Mouse (Mus musculus) adipocyte (in vitro differentiated cells): ENCODE data around the gene Dennd4a.
"Not testable (repeated sequence)": the region's sequence is repeated elsewhere in the genome, so short reads cannot be mapped to it uniquely, and the experiment has no call there.

Source experiments
- DNase-seq: peaks from one replicate; pipeline ENCODE4 v3.0.0-alpha.2; 2016; ENCODE audit warnings: low spot score

The Dennd4a gene

DNA sequence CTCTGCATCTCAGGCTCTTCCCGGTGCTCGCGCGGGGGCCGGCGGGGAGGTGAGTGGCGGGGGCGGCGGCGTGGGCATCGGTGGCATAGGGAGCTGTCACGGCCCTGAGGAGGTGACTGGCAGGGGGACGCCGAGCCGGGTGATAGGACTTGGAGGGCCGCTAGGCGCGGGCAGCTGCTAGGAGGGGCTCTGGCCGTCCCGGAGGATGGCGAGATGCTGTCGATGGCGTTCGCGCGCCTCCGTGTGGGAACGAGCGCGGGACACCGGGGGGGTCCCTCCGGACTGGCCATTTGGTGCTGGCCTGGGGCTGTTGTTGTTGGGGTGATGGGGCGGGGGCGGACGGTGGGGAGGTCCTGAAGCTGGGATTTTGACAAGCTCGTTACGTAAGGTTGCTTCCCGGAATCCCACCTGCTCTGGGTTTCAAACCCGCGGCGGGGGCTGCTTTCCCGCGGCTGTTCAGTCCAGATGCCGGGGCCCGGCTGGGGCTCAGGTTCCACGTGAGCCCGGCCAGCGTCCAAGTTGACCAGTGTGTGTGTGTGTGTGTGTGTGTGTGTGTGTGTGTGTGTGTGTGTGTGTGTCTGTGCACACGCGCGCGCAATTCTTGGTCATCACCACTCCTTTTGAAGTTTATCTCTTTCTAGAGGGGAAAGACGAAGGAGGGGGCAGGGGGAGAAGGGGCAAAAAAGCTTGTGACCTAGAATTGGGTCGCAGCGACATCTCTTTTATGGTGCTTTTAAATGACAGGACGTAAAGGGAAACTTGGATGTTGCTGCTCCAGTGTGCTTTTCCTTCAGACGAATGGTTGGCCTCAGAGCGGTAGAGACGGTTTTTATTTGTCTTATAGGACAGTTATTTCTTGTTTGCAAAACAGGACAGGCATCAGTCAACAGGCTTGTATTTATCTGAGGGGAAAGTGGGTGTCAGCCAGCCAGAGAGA lies 666 bp downstream of the Dennd4a start:
- DNase-seq: peak; percentile 50

DNA sequence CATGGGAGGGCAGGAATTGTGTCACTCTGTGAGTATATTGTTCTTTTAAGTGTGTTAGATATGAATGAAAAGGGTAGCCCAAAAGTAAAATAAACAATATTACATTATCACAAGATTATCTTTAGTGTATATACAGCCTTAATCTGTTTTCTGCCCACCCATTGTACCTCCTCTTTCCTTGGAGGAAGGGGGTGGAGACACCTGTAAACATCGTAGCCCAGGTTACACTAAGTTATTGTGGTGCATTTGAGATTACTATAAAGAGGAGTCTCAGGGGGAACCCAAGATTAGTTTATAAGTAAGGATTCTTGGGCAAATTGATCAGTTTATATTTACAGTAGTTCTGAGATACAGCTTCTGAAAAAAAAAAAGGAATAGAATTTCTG lies 1.3 kb downstream of the Dennd4a start:
- no peak for DNase-seq

DNA sequence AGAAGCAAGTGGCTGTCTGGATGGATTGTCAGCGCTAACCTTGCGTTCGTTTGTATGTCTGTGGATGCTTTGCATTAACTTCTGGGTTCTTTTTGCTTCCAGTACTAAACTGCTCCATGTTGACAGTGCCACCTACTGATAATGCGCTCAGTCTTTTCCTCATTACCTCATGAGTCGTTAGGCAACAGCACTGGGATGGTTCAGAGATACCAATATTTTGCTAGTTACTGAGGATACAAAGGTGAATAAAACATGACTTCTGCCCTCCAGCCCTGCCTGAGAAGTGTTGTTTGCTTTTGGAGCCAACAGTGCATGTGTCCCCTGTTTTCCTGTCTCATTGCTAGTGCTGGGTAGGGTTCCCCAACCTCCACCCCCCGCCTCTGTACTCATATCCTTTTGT lies 3.1 kb downstream of the Dennd4a start:
- no peak for DNase-seq

DNA sequence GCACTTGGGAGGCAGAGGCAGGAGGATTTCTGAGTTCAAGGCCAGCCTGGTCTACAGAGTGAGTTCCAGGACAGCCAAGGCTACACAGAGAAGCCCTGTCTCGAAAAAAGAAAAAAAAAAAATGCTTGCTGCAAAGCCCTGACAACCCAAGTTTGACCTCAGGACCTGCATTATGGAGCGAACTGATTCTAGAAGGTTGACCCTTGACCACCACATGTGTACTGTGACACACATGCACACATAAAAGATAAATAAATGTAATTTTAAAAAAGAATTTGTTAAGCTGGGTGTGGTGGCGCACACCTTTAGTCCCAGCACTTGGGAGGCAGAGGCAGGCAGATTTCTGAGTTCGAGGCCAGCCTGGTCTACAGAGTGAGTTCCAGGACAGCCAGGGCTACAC lies 8.5 kb downstream of the Dennd4a start:
- DNase-seq: not testable (repeated sequence)

DNA sequence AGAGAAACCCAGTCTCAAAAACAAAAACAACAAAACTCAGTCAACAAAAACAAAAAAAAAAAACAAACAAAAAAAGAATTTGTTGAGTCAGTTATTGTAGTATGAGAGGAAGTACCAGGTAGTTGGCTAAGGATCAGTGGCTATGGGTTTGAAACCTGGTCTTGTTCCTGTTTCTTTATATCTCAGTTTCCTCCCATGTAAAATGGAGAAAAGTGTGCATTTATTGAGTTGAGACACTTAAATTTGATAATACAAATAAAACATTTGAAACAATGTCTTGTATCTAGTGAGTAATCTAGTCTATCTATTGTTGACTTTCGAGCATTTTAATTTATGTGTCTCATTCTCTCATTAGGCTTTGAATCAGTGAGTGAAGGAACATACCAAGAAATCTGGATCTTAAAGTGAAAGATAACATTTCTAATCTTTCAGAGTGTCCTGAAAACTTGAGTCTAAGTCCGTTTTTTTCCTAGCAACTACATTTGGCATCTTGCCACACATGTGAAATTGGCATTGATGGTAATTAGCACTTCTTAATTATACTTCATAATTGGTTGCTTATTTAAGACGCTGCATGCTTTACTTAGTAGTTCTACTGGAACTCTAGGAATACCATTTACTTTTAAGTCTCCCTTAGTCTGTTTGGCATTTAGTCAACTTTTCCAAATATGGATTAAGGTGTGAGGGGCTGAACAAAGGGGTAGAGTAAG lies 9.1 kb downstream of the Dennd4a start:
- DNase-seq: no peak

DNA sequence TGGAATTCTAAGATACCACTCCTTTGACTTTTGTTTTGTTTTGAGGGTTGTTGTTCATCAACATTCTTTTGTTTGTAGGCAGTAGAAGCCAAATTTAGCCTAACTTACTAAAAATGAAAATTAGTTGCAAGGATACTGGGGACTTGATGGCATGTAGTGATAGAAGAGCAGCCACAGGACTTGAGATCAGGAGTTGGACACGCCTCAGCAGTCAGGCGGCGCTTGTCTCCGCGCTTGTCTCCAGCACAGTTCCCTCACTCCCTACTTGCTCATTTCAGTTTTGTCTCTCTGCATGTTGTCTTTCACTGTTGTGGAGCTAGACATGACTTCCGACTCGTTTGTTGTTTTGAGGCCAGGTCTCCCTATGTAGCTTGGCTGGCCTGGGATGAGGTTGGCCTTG lies 11.1 kb downstream of the Dennd4a start:
- DNase-seq: no peak

DNA sequence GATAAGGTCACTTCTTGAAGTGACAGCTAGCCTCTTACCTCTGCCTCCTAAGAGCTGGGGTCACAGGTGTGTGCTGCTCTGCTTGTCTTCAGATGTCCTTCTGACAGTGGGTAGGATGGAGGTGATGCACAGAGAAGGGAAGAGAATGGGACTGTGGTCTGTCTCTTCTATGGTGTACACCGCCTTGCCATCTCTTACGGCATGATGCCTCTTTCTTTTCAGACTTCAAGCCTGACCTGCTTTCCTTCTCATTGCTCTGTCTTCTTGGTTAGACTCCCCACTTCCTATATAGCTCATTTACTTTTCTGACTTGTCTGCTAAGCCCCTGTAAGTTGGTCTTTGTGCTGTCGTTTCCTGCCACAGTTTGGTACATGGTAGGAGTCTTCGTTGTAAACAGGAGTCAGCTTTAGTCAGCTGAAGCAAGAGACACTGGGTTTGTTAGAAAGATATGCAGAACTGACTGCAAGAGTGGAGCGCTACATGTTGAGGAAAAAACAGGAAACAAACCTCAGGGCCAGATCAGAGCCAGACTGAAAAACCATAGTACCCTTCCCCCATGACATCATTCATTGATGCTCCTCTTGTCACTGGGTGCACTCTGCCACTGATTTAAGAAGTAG lies 13.4 kb downstream of the Dennd4a start:
- DNase-seq: no peak

DNA sequence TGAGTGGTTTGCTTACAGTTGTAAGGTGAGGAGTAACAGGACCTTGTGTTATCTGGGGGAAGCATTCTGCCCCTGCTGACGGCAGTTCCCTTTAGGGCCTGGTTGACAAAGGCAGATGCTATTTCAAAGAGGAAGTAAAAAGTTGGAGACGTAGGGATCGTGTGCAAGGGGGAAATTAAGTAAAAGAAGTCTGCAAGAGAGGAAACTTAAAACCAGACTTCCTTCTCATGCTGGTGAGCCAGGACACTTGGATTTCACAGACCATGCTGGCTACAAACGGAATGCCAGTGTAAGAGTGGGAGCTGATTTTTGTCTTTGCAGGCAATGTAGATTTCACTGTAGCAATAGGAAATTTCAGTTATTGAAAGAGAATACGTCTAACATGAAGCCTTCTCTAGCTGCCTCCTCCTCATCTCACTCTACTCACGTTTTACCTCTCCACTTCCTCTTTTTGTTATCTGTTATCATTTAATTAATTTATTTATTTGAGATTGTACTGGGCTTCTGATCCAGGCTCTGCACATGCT lies 19.0 kb downstream of the Dennd4a start:
- DNase-seq: no peak

DNA sequence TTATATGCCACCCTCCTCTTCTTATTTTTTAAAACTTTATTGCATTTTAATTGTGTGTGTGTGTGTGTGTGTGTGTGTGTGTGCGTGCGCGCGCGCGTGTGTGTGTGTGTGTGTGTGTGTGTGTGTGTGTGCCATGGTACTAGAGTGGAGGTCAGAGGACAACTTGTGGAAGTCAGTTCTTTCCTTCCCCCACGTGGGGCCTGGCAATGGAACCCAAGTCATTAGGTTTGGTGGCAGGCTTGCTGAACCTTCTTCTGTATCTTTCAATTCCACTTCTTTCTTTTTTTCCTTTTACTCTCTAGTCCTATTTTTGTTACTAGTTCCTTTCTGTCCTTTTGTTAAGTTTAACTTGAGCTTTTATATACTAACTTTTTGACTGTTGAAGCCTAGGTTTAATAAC lies 19.5 kb downstream of the Dennd4a start:
- DNase-seq: no peak

DNA sequence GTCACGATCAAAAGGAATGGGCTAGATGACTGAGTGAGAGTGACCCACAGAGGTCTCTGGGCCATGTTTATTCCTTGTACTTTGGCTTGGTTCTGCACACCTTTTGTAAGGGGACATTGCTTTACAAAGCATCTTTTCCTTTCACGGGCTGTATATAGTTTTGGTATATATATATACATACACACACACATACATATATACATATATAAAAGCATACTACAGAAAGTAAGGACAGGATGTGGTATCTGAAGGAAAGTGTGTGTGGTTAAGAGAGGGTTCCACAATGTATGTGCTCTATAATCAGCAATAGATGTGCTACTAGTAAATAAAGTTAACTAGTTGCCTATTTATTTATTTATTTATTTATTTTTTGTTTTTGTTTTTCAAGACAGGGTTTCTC lies 20.6 kb downstream of the Dennd4a start:
- no peak for DNase-seq

DNA sequence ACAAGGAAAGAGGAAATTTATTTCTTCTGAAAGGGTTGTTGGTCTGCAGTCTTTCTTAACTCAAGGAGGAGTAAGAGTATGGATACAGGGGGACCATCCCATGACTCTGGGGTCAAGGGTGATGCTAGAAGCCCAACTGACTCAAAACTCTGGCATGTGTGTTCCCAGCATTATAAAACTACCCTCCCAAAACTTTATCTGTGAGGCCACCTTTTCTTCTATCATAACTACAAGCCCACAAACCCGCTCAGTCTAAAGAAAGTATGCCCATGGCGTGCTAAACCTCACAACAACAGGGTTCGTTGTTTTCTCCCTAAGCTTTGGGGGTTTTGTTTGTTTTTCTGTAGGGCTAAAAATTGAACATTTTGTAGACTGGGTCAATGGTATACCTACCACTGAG lies 23.3 kb downstream of the Dennd4a start:
- DNase-seq: no peak

DNA sequence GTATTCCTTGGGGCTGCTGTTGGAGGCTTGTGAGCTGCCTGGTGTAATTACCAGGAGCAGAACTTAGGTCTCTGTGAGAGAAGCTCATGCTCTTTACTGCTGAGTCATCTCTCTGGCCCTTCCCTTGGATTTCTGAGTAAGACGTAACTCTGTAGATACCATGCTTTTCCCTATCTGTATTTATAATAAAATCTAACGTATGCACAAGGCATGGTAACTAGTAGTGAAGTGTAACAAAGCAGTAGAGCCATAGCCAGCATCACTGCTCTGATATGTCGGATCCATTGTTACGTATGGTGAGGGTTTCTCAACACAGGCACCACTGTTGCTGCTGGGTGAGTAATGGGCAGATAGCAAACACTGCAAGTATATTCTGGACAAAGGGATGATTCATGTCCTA lies 34.2 kb downstream of the Dennd4a start:
- peak; percentile 20 for DNase-seq

DNA sequence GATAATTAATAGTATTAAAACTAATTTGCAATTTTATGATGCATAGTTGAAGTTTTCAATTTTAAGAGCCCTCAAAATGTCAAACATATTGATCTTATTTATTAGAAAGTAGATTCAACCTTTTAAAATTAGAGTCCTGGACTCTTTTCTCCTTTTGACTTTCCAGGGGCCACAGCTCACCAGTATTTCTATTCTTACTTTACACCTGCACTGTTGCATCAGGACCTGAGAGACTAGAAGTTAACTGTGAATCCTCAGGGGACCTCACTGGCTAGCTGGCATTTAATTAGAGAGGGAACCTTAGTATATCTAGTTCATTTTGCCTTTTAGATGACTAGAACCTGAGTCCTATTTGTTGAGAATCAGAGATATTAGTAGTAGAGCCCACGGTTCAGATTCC lies 38.4 kb downstream of the Dennd4a start:
- DNase-seq: no peak

DNA sequence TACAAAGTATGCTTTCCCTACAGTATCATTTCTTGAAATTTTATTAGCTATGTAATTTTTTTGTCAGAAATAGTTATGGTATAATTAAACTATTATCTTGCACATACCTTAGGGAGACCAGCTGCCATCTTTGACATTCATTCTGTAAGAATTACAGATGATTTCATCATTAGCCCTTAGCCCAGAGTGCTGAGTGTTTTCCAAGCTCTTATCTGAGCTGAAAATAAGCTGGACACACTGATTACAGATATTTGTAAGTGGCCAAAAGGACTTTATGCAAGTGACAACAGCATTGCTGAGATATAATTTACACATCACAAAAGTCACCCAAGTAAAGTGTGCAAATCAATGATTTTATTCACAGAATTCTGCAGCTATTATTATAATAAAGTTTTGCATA lies 48.9 kb downstream of the Dennd4a start:
- peak; percentile 49 for DNase-seq

DNA sequence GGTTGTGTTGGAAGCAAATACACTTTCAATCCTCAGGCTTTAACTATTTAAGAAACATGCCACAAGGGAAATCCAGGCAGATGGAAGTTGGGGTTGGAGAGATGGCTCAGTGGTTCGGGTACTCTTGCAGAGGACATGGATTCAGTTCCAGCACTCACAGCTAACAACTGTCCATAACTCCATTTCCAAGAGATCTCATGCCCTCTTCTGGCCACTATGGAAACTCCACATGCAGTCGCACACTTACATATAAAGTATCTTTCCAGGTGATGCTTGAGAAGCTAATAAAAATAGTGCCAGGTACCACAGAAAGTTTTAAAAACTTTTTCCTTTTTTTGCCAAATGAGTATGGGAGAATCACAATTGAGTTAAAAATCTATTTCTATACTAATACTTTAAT lies 51.5 kb downstream of the Dennd4a start:
- no peak for DNase-seq

DNA sequence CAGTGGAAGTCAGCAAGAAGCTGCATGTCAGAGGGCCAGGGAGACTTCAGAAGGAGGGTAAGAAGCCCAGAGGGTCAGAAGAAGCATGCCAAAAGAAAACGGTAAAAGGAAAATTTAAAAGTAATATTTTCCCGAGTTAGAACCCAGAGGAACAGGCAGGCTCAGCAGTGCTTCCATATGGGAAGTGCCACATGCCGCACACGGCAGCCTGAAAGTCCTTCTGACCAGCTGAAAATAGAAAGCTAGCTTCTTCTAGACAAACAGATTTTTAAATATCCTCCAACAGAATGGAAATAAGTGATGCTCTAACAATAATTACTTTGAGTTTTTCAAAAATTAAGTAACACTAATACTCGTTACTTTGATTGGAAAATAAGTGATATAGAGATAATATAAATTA lies 74.9 kb downstream of the Dennd4a start:
- no peak for DNase-seq

DNA sequence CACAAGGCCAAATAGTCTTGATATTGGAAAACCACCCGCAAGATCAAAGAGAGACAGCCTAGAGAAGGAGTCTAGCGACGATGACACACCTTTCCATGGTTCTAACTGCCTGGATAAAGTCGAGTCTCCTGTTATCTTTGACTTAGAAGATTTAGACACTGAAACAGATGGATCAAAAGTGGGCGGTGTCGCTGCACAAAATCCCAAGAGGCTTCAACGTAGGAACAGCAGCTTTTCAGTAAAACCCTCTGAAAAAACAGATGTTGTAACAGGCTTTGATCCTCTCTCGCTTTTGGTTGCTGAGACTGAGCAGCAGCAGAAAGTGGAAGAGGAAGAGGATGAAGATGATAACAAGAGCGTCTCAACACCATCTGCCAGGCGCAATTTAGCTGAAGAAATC lies 85.5 kb downstream of the Dennd4a start:
- no peak for DNase-seq

DNA sequence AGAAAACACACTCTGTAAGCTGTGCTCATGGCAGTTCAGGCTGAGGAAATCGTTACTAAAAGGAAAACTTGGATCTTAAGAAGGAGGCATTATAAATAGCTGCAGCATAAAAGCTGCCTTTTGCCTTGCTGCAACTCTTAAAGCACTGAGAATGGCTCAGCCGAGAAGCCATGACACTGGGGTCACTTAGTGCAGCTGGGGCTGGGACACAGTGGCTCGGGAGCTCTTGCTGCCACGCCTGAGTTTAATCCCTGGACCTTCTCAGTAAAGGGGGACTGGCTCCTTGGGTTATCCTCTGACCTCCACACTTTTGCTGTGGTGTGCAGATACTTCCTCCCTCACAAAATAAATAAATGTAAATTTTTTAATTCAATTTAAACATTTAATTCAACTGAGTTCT lies 91.7 kb downstream of the Dennd4a start:
- DNase-seq: no peak

DNA sequence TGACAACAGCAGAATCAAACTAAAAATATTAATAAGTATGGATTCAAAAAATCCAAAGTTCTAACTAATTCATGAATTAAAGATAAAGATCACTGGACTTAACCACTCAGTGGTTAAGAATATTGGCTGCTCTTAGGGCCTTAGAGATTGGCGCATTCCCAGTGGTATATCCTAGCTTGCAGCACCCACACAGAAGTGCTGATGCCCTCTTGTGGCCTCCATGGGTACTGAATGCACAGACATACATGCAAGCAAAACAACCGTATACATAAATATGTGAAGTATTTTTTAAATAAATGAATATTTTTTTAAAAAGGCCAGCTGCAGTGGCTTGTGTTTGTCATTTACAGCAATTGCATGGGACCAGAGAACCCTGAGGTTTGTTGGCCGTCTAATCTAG lies 92.2 kb downstream of the Dennd4a start:
- peak; percentile 78 for DNase-seq

DNA sequence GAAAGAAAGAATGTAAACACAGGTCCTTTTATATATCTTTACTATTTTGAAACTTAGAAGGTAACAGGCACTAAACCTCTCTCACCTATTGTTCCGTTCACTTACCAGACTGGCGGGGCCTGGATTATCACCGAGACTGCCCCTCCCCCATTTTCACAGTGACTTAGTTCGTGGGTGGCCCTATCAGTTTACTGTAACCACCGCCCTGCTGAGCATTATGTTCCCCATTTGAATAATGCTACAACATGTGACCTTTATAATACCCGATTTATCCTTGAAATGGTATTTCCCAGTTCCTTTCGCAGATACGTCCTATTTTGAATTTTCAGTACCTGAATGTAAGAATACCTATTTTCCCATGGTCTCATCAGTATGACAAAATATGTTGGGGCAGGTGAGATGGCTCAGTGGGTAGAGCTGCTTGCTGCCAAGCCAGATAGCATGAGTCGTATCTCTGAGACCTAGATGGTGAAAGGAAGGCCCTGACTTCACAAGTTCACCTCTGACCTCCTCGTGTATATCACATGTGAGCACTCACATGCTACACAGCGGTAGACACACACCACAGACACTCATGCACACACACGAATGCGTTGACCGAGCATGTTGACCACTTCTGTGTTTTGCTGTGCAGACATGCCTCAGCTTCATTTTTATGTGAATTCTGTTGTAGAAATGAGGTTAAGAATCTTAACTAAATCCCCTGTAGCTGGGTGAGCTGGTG lies 93.9 kb downstream of the Dennd4a start:
- DNase-seq: no peak

DNA sequence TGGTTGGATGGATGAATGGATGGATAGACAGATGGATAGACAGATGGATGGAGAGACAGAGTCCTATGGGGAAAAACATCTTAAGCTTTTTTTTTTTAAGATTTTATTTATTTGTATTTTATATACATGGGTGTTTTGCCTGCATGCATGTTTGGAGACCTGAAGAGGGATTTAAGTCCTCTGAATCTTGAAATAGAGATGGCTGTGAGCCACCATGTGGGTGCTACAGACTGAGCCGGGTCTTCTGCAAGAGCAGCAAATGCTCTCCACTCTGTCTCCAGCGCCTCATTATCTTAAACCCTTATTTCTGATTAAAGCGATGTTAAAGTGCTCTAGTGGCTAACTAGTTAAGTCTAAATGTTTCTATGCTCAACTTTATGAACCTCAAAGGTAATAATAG lies 96.3 kb downstream of the Dennd4a start:
- DNase-seq: no peak

DNA sequence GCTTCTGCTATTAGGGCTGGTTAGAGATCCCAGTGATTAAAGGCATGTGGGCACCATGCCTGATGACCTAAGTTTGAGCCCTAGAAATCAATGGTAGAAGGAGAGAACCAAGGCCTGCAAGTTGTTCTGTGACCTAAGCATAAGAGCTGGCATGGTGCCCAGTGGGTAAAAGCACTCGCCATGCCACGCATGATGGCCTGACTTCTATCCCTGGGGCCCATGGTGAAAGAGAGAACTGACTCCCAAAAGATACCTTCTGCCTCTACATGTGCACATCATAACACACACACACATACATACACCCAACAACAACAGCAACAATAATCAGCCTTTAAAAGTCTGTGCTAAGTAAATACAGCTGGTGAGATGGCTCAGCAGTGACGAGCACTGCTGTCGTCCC lies 102.3 kb downstream of the Dennd4a start:
- DNase-seq: no peak
